Mouse (Mus musculus) liver, embryonic 14.5 days (tissue): ENCODE data around the gene Cnot1. TPM values are rescaled to one million over a fixed set of nuclear protein-coding genes. Genes with fewer than 3 reads are reported as not detected.

Source experiments
- ATAC-seq: fragments of 200-750 bp; cut with Nextera tagmentation; 2 replicates; pipeline ENCODE4 v1.8.0; 2017; ENCODE audit warnings: moderate number of reproducible peaks, mild to moderate bottlenecking, moderate library complexity; ENCODE audit not compliant: insufficient read depth
- DNase-seq, 3 experiments: peaks; one replicate each; pipeline ENCODE4 v3.0.0-alpha.2; 2012 to 2013; ENCODE audit warnings: low read depth in 3 of 3, low spot score in 3 of 3
- H3K27ac ChIP-seq: fragments of 300-500 bp; sonication (generic); 2 replicates; pipeline ENCODE4 v1.5.1; 2014; ENCODE audit warnings: moderate library complexity, mild to moderate bottlenecking, control low read depth, inconsistent platforms
- H3K27me3 ChIP-seq: fragments of 300-500 bp; sonication (generic); 2 replicates; pipeline ENCODE4 v1.6.1; 2014; ENCODE audit warnings: mild to moderate bottlenecking, low read length, moderate library complexity; ENCODE audit not compliant: control insufficient read depth, insufficient read depth
- H3K36me3 ChIP-seq: fragments of 300-500 bp; sonication (generic); replicated peaks from 2 replicates; pipeline ENCODE4 v1.6.1; 2014; ENCODE audit warnings: low read depth; ENCODE audit not compliant: control insufficient read depth, insufficient read depth
- H3K4me1 ChIP-seq, 2 experiments: fragments of 200-500 bp in 1 of 2; fragments of 300-500 bp in 1 of 2; sonication (generic) in 1 of 2; replicated peaks; 2 replicates each; pipeline ENCODE4 v1.6.1; 2012 to 2014; ENCODE audit warnings: antibody characterized with exemption in 1 of 2, inconsistent platforms in 1 of 2, low read length in 1 of 2; ENCODE audit not compliant: control insufficient read depth in 2 of 2, insufficient read depth in 2 of 2
- H3K4me2 ChIP-seq: fragments of 300-500 bp; sonication (generic); 2 replicates; pipeline ENCODE4 v1.6.1; 2014; ENCODE audit warnings: low read depth, mild to moderate bottlenecking, control low read depth, moderate library complexity
- H3K4me3 ChIP-seq, 2 experiments: fragments of 200-500 bp in 1 of 2; fragments of 300-500 bp in 1 of 2; sonication (generic) in 1 of 2; 2 replicates each; pipeline ENCODE4 v1.5.1; 2012 to 2014; ENCODE audit warnings: low read depth in 2 of 2, low read length in 2 of 2, mild to moderate bottlenecking in 2 of 2, control low read depth in 1 of 2, inconsistent platforms in 1 of 2, moderate library complexity in 1 of 2; ENCODE audit not compliant: insufficient read depth in 1 of 2
- H3K9ac ChIP-seq: fragments of 300-500 bp; sonication (generic); replicated peaks from 2 replicates; pipeline ENCODE4 v1.6.1; 2014; ENCODE audit warnings: mild to moderate bottlenecking, control low read depth, moderate library complexity
- H3K9me3 ChIP-seq: fragments of 300-500 bp; sonication (generic); 2 replicates; pipeline ENCODE4 v1.6.1; 2016; ENCODE audit warnings: low read length, mixed read lengths; ENCODE audit not compliant: control insufficient read depth
- CTCF ChIP-seq: IDR thresholded peaks from 2 replicates; pipeline ENCODE4 v1.5.1; 2016; ENCODE audit warnings: antibody characterized with exemption, low read depth, control low read depth
- EP300 ChIP-seq: IDR thresholded peaks from 2 replicates; pipeline ENCODE4 v1.6.1; 2016; ENCODE audit warnings: antibody characterized with exemption, low read depth
- WGBS: fragments of 180-500 bp; shearing (Covaris S2); extraction: QIAGEN DNeasy Blood & Tissue Kit; methylation state at CpG from one replicate; pipeline ENCODE4 v1.1.7; 2014; ENCODE audit not compliant: insufficient replicate concordance; 5-methylcytosine and 5-hydroxymethylcytosine counted together
- polyA plus RNA-seq, 2 experiments: library from polyadenylated mRNA; depleted of rRNA in 1 of 2; stranded (reverse) in 1 of 2; unstranded in 1 of 2; fragments of >200 nt; fragmentation: Nextera tagmentation in 1 of 2; extraction: Ambion mirVana in 1 of 2; gene quantifications; 2 replicates each; pipeline versions ENCODE4 v1.2.1 to v1.2.3; 2012 to 2014

Gene Cnot1
- polyA plus RNA-seq, 2 experiments, result 33.1 to 41.8 TPM

- no peak overlapping the region for H3K4me3 ChIP-seq
- DNase-seq, result no peak
- H3K36me3 ChIP-seq, result no peaks in the 10 kb centered on the region
- 52% methylated on average over 1 of the region's 1 CpGs for WGBS
- peaks cover 0 to 6% of the 10 kb centered on the region in 2 experiments; a peak in 2 of 4 replicates for H3K4me1 ChIP-seq
- no peak for ATAC-seq
- H3K27me3 ChIP-seq, result no peaks in the 10 kb centered on the region
- no peaks in the 10 kb centered on the region for H3K9me3 ChIP-seq
- H3K9ac ChIP-seq, result no peak overlapping the region
- H3K27ac ChIP-seq, result no peak overlapping the region
- no peak overlapping the region for H3K4me2 ChIP-seq
- TF ChIP-seq EP300, result no peak
- no peak for TF ChIP-seq CTCF
Observed at GRCm38 (mm10) chr8:95818211-95818610, 10.9 kb upstream of the Cnot1 start.

DNA sequence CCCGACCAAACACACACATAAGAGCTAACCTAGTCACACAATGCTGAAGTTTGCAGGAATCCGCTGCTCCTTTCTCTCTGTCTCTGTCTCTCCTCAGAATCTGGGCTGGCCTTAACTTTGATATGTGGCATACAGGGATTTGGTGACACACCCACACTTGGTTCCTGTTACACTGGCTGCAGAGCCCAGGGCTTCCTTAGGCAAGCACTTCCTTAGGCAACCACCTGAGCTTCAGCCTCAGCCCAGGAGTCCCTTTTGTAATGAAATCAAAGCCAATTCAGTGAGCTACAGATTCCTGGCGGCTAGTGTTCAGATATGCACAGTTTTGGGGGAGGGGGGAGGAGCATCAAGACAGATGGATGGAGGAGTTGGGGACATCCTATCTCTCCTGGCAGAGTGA is 10.3 kb upstream of the Cnot1 start:
- H3K9ac ChIP-seq, result no peak overlapping the region
- no peak overlapping the region for H3K4me3 ChIP-seq
- H3K27me3 ChIP-seq, result no peaks in the 10 kb centered on the region
- ATAC-seq, result no peak
- H3K4me2 ChIP-seq, result no peak overlapping the region
- peaks cover 0 to 5% of the 10 kb centered on the region in 2 experiments; a peak in 2 of 4 replicates for H3K4me1 ChIP-seq
- TF ChIP-seq EP300, result no peak
- TF ChIP-seq CTCF, result no peak
- no peaks in the 10 kb centered on the region for H3K36me3 ChIP-seq
- WGBS, result 51% methylated on average over 3 of the region's 3 CpGs
- DNase-seq, result no peak
- H3K27ac ChIP-seq, result no peak overlapping the region
- H3K9me3 ChIP-seq, result no peaks in the 10 kb centered on the region

DNA sequence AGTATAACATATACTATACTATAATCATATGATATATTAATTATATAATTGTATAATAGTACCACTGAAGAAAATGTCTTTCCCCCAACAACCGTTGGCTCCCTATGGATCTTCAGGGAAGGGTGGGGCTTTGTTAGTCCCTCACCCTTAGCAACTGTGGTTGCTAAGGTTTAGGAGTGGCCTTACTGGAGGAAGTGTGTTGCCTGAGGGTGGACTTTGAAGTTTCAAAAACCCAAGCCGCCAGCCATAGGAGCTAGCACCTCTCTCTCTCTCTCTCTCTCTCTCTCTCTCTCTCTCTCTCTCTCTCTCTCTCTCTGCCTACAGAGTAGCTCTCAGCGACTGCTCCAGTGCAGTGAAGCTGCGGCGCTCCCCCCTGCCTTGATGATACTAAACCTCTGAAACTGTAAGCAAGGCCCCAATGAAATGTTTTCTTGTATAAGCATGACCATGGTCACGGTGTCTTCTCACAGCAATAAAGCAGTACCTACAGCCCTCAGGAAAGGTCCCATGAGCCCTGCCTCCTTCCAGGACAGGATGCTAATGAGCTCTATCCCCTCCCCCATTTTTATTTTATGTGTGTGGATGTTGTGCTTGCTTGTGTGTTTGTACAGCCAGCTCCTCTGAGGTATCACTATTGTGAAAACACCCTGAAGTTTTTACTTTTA is 8.9 kb upstream of the Cnot1 start:
- no peak overlapping the region for H3K4me3 ChIP-seq
- H3K9ac ChIP-seq, result no peak overlapping the region
- ATAC-seq (no peak), DNase-seq (no peak)
- H3K4me2 ChIP-seq, result no peak overlapping the region
- no peak for TF ChIP-seq CTCF
- no peak for TF ChIP-seq EP300
- no peak overlapping the region for H3K27ac ChIP-seq
- H3K36me3 ChIP-seq, result no peaks in the 10 kb centered on the region
- no peaks in the 10 kb centered on the region for H3K9me3 ChIP-seq
- H3K4me1 ChIP-seq, result no peaks in the 10 kb centered on the region
- H3K27me3 ChIP-seq, result no peaks in the 10 kb centered on the region
- 55% methylated on average over 6 of the region's 6 CpGs for WGBS

GRCm38 (mm10) chr8:95810184-95810591 is 2.9 kb upstream of the Cnot1 start:
- TF ChIP-seq CTCF, result no peak
- TF ChIP-seq EP300, result no peak
- Histone ChIP-seq H3K9me3 (no peaks in the 10 kb centered on the region), H3K4me2 (no peak overlapping the region), H3K4me3 (no peak overlapping the region), H3K4me1 (peaks cover 11 to 18% of the 10 kb centered on the region in 2 experiments), H3K27me3 (no peaks in the 10 kb centered on the region), H3K9ac (no peak overlapping the region), H3K27ac (no peak overlapping the region), H3K36me3 (no peaks in the 10 kb centered on the region)
- ATAC-seq, result no peak
- DNase-seq, result no peak
- WGBS, result 24% methylated on average over 3 of the region's 3 CpGs

GRCm38 (mm10) chr8:95809116-95809515 is 1.9 kb upstream of the Cnot1 start:
- no peak for DNase-seq
- H3K4me2 ChIP-seq, result no peak overlapping the region
- no peak overlapping the region for H3K9ac ChIP-seq
- no peak for ATAC-seq
- H3K4me1 ChIP-seq, result peaks cover 11 to 23% of the 10 kb centered on the region in 2 experiments
- H3K27ac ChIP-seq, result no peak overlapping the region
- no peaks in the 10 kb centered on the region for H3K27me3 ChIP-seq
- H3K9me3 ChIP-seq, result no peaks in the 10 kb centered on the region
- WGBS, result 67% methylated on average over 5 of the region's 5 CpGs
- TF ChIP-seq EP300 (no peak), CTCF (no peak)
- H3K36me3 ChIP-seq, result no peaks in the 10 kb centered on the region; the same call in 1 of the 2 replicates
- no peak overlapping the region for H3K4me3 ChIP-seq
